Mouse (Mus musculus) small intestine, adult 2 months (tissue): Measurements from ENCODE around the gene Fblim1.
A peak's percentile ranks its signal among the peaks of the same experiment; 100 is the strongest.

ENCODE experiments used
- CTCF ChIP-seq: fragments of 200-500 bp; IDR thresholded peaks from 2 replicates; pipeline ENCODE4 v1.5.1; 2012; ENCODE audit warnings: low read depth, mild to moderate bottlenecking, control low read depth, inconsistent platforms, low read length, moderate library complexity, mixed read lengths; ENCODE audit not compliant: insufficient replicate concordance, insufficient read length; ENCODE audit errors: extremely low read depth
- POLR2A ChIP-seq: fragments of 200-500 bp; IDR thresholded peaks from 2 replicates; pipeline ENCODE4 v1.6.1; 2012; ENCODE audit warnings: low read depth, mild to moderate bottlenecking, control low read depth, inconsistent platforms, low read length, moderate library complexity

DNA sequence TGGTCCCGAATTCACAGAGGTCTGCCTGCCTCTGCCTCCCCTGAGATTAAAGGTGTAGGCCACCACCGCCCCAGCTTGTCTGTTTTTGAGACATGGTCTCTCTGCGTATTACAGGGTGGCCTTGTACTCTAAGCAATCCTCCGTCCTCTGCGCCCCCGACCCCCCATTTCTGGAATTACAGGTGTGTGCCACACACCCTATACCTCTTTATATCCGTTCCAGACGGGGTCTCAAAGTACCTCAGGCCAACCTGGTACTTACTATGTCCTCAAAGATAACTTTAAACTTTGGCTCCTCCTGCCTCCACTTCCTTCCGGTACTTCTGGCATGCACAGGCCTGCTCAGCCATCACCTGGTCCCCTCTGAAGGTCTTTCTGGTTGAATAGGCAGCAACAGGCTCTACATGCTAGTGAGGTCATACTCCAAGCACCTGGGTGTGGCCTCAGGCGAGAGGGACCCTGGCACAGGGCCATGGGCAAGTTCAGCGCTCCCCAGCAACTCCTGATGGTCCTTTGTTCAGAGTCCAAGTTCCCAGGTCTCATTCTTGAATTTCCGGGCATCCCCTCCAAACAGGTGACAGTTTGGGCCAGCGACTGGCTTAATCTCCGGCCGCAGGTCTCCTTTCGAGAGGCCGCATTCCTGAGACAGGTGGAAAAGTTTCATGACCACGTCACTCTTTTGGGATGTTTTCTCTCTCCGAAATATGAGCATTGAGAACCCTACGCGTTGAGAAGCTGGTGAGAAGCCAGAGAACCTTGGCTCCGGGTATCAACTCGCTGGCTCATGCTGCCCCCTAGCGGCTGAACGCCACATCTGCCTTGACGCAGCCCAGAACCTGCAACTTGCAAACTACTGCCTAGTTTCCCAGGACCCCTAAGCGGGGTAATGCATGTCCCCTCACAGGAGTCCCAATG, 30.9 kb downstream of the Fblim1 start:
- TF ChIP-seq CTCF, result peak; percentile 98
- TF ChIP-seq POLR2A, result no peak; the same call in 1 of the 2 replicates
